Mouse (Mus musculus) embryonic stem cell, embryonic (primary cell): ENCODE results near the gene Rom1.

Experiments
- CTCF ChIA-PET, 4 experiments: fragments of 300-600 bp in 2 of 4; fragments of 350-600 bp in 2 of 4; sonication (Branson Sonifier 250); formaldehyde crosslinking; loops; one replicate each; lab custom pipeline; 2022; ENCODE audit warnings: inconsistent platforms in 2 of 4; lab: Charles Lee
- POLR2A ChIA-PET, 4 experiments: fragments of 300-600 bp in 2 of 4; fragments of 350-600 bp in 2 of 4; sonication (Branson Sonifier 250); formaldehyde crosslinking; loops; one replicate each; lab custom pipeline; 2022; ENCODE audit warnings: antibody characterized with exemption in 4 of 4, inconsistent platforms in 1 of 4; lab: Charles Lee

The Rom1 gene

GRCm38 (mm10) chr19:8927891-8928525 lies 1.1 kb downstream of the Rom1 start:
- POLR2A ChIA-PET: interaction anchor here in 3 of 4 experiments (0.6 to 16.7 kb wide), 12 partner anchors 9 to 1597 kb away, joined by 3 to 191 read pairs (median 8); partner anchors contain the start of genes Mta2 (in 2 of the 3), 1810009A15Rik (in 1 of the 3), Cpsf7 (in 1 of the 3) and Ganab (in 1 of the 3)
- CTCF ChIA-PET: no interaction called here

- CTCF ChIA-PET: no interaction called here
Measured at GRCm38 (mm10) chr19:8926766-8927165, 2.4 kb downstream of the Rom1 start.

GRCm38 (mm10) chr19:8921741-8922140 lies 7.4 kb downstream of the Rom1 start:
- POLR2A ChIA-PET: interaction anchor here (0.6 to 16.7 kb wide), 43 partner anchors 8 to 206 kb away, joined by 3 to 191 read pairs (median 8); partner anchors contain the start of genes Eef1g (in 3 of the 4), 1810009A15Rik (in 2 of the 4), Eml3 (in 2 of the 4) and Ganab (in 2 of the 4)
- CTCF ChIA-PET: interaction anchor here in 2 of 4 experiments (0.7 to 1.2 kb wide), 4 partner anchors 18 to 1288 kb away, joined by 3 to 9 read pairs (median 4); no protein-coding TSS in a partner anchor

More at GRCm38 (mm10) chr19:8926766-8927165, 2.4 kb downstream of the Rom1 start:
- POLR2A ChIA-PET: interaction anchor here (0.5 to 16.7 kb wide), 15 partner anchors 8 to 199 kb away, joined by 3 to 191 read pairs (median 6); partner anchors contain the start of genes Mta2 (in 3 of the 4), 1810009A15Rik (in 2 of the 4), Gm49416 (in 2 of the 4) and Tut1 (in 2 of the 4)

GRCm38 (mm10) chr19:8920836-8921291 lies 8.3 kb downstream of the Rom1 start:
- ChIA-PET CTCF (interaction anchor here in 3 of 4 experiments (0.7 to 1.2 kb wide), 5 partner anchors 9 to 203 kb away, joined by 3 to 9 read pairs (median 3); partner anchors contain the start of genes Eml3 (in 1 of the 3) and Rom1 (in 1 of the 3)), POLR2A (interaction anchor here (0.6 to 16.7 kb wide), 86 partner anchors 8 to 1438 kb away, joined by 3 to 191 read pairs (median 6); partner anchors contain the start of genes 1810009A15Rik (in 4 of the 4), Gm49416 (in 4 of the 4), Eef1g (in 3 of the 4) and Eml3 (in 3 of the 4))

- ChIA-PET CTCF (interaction anchor here in 3 of 4 experiments (0.8 to 1.2 kb wide), 4 partner anchors 9 to 202 kb away, joined by 3 read pairs; partner anchors contain the start of genes Eml3 (in 1 of the 3) and Rom1 (in 1 of the 3)), POLR2A (interaction anchor here (0.6 to 16.7 kb wide), 100 partner anchors 8 to 1438 kb away, joined by 3 to 191 read pairs (median 6); partner anchors contain the start of genes 1810009A15Rik (in 4 of the 4), Gm49416 (in 4 of the 4), Eef1g (in 3 of the 4) and Ganab (in 3 of the 4))
Measured at GRCm38 (mm10) chr19:8920073-8920736, 9.0 kb downstream of the Rom1 start, which contains the start of gene B3gat3. Gene B3gat3 (plus strand): TSS chr19:8920374.

- ChIA-PET CTCF (interaction anchor here in 2 of 4 experiments (0.8 to 1.0 kb wide), 2 partner anchors 89 to 201 kb away, joined by 3 read pairs; no protein-coding TSS in a partner anchor), POLR2A (interaction anchor here (0.7 to 16.7 kb wide), 87 partner anchors 8 to 206 kb away, joined by 3 to 191 read pairs (median 7); partner anchors contain the start of genes 1810009A15Rik (in 4 of the 4), Gm49416 (in 4 of the 4), Eef1g (in 3 of the 4) and Ganab (in 3 of the 4))
Measured at GRCm38 (mm10) chr19:8919684-8920072, 9.5 kb downstream of the Rom1 start.

- POLR2A ChIA-PET: interaction anchor here in 3 of 4 experiments (0.8 to 16.7 kb wide), 53 partner anchors 9 to 206 kb away, joined by 3 to 191 read pairs (median 9); partner anchors contain the start of genes 1810009A15Rik (in 3 of the 3), Eef1g (in 3 of the 3), Gm49416 (in 3 of the 3) and Tmem179b (in 3 of the 3)
- CTCF ChIA-PET: interaction anchor here in 1 of 4 experiments (0.6 kb wide), 1 partner anchor 1641 kb away, joined by 3 read pairs; no protein-coding TSS in a partner anchor
Measured at GRCm38 (mm10) chr19:8919000-8919399, 10.2 kb downstream of the Rom1 start.

- CTCF ChIA-PET: no interaction called here
- POLR2A ChIA-PET: interaction anchor here in 2 of 4 experiments (0.8 to 2.9 kb wide), 20 partner anchors 10 to 191 kb away, joined by 3 to 12 read pairs (median 4); partner anchors contain the start of genes 1810009A15Rik (in 2 of the 2), Eef1g (in 2 of the 2), Ganab (in 2 of the 2) and Gm49416 (in 2 of the 2)
Measured at GRCm38 (mm10) chr19:8914212-8914611, 14.9 kb downstream of the Rom1 start.

- ChIA-PET POLR2A (interaction anchor here in 3 of 4 experiments (0.6 to 4.7 kb wide), 19 partner anchors 9 to 189 kb away, joined by 3 to 26 read pairs (median 5); partner anchors contain the start of genes 1810009A15Rik (in 2 of the 3), Eef1g (in 2 of the 3), Gm49416 (in 2 of the 3) and Tut1 (in 2 of the 3)), CTCF (interaction anchor here in 1 of 4 experiments (0.6 kb wide), 1 partner anchor 55 kb away, joined by 3 read pairs; the partner anchor contains the start of gene Eef1g)
Measured at GRCm38 (mm10) chr19:8911810-8912209, 17.3 kb downstream of the Rom1 start.

GRCm38 (mm10) chr19:8908531-8908930 lies 20.6 kb downstream of the Rom1 start:
- POLR2A ChIA-PET: interaction anchor here in 2 of 4 experiments (0.8 to 4.7 kb wide), 14 partner anchors 9 to 61 kb away, joined by 3 to 26 read pairs (median 5); partner anchors contain the start of genes 1810009A15Rik (in 2 of the 2), B3gat3 (in 2 of the 2), Gm49416 (in 2 of the 2) and Eef1g (in 1 of the 2)
- CTCF ChIA-PET: interaction anchor here in 1 of 4 experiments (0.6 kb wide), 1 partner anchor 38 kb away, joined by 9 read pairs; no protein-coding TSS in a partner anchor

- POLR2A ChIA-PET: interaction anchor here in 3 of 4 experiments (0.6 to 3.5 kb wide), 18 partner anchors 10 to 89 kb away, joined by 3 to 22 read pairs (median 4); partner anchors contain the start of genes Eef1g (in 3 of the 3), 1810009A15Rik (in 2 of the 3), Gm49416 (in 2 of the 3) and Eml3 (in 1 of the 3)
- CTCF ChIA-PET: no interaction called here
Measured at GRCm38 (mm10) chr19:8903412-8903811, 25.7 kb downstream of the Rom1 start.

GRCm38 (mm10) chr19:8899079-8899478 lies 30.1 kb downstream of the Rom1 start:
- ChIA-PET POLR2A (interaction anchor here (0.6 to 25.4 kb wide), 29 partner anchors 9 to 984 kb away, joined by 3 to 851 read pairs (median 4); partner anchors contain the start of genes 1810009A15Rik (in 4 of the 4), Gm49416 (in 4 of the 4), B3gat3 (in 2 of the 4) and Eef1g (in 2 of the 4)), CTCF (interaction anchor here in 1 of 4 experiments (0.7 kb wide), 1 partner anchor 184 kb away, joined by 3 read pairs; no protein-coding TSS in a partner anchor)

- POLR2A ChIA-PET: interaction anchor here (0.6 to 25.4 kb wide), 40 partner anchors 11 to 985 kb away, joined by 3 to 851 read pairs (median 4); partner anchors contain the start of genes 1810009A15Rik (in 4 of the 4), Gm49416 (in 4 of the 4), B3gat3 (in 2 of the 4) and Eef1g (in 2 of the 4)
- CTCF ChIA-PET: interaction anchor here in 1 of 4 experiments (1.0 kb wide), 1 partner anchor 52 kb away, joined by 3 read pairs; no protein-coding TSS in a partner anchor
Measured at GRCm38 (mm10) chr19:8898576-8898975, 30.6 kb downstream of the Rom1 start.

GRCm38 (mm10) chr19:8897865-8898495 lies 31.2 kb downstream of the Rom1 start, which contains the start of gene Ganab:
Gene Ganab (plus strand): TSS chr19:8898071.
- POLR2A ChIA-PET: interaction anchor here (0.5 to 25.4 kb wide), 71 partner anchors 8 to 985 kb away, joined by 3 to 851 read pairs (median 4); partner anchors contain the start of genes 1810009A15Rik (in 4 of the 4), Gm49416 (in 4 of the 4), B3gat3 (in 3 of the 4) and Mta2 (in 3 of the 4)
- CTCF ChIA-PET: interaction anchor here in 1 of 4 experiments (0.6 to 1.0 kb wide), 2 partner anchors 9 to 52 kb away, joined by 3 to 4 read pairs; no protein-coding TSS in a partner anchor

GRCm38 (mm10) chr19:8897211-8897864 lies 31.8 kb downstream of the Rom1 start:
- POLR2A ChIA-PET: interaction anchor here (0.5 to 25.4 kb wide), 65 partner anchors 8 to 184 kb away, joined by 3 to 851 read pairs (median 4); partner anchors contain the start of genes 1810009A15Rik (in 4 of the 4), Gm49416 (in 4 of the 4), B3gat3 (in 3 of the 4) and Mta2 (in 3 of the 4)

More at GRCm38 (mm10) chr19:8897211-8897864, 31.8 kb downstream of the Rom1 start:
- CTCF ChIA-PET: interaction anchor here in 1 of 4 experiments (0.6 to 1.0 kb wide), 2 partner anchors 8 to 51 kb away, joined by 3 to 4 read pairs; no protein-coding TSS in a partner anchor
